Mouse (Mus musculus) testis, adult 2 months (tissue): Measurements from ENCODE around the gene Aldh3b2. TPM values are rescaled to one million over a fixed set of nuclear protein-coding genes. Genes with fewer than 3 reads are reported as not detected.
"Not testable (repeated sequence)": the region's sequence is repeated elsewhere in the genome, so short reads cannot be mapped to it uniquely, and the experiment has no call there.

ENCODE experiments used
- H3K27ac ChIP-seq: fragments of 200-500 bp; 2 replicates; pipeline ENCODE4 v1.5.1; 2012; ENCODE audit warnings: low read depth, low read length; ENCODE audit not compliant: control insufficient read depth, insufficient read depth
- H3K27me3 ChIP-seq: fragments of 200-500 bp; 2 replicates; pipeline ENCODE4 v1.6.1; 2012; ENCODE audit warnings: mild to moderate bottlenecking, low read length, moderate library complexity; ENCODE audit not compliant: control insufficient read depth, insufficient read depth
- H3K36me3 ChIP-seq: fragments of 200-500 bp; 2 replicates; pipeline ENCODE4 v1.6.1; 2012; ENCODE audit warnings: mild to moderate bottlenecking, low read length; ENCODE audit not compliant: control insufficient read depth, insufficient read depth
- H3K4me1 ChIP-seq: fragments of 200-500 bp; 2 replicates; pipeline ENCODE4 v1.6.1; 2012; ENCODE audit warnings: low read length; ENCODE audit not compliant: control insufficient read depth, insufficient read depth
- H3K4me3 ChIP-seq: fragments of 200-500 bp; 2 replicates; pipeline ENCODE4 v1.5.1; 2012; ENCODE audit warnings: low read depth, mild to moderate bottlenecking, low read length, moderate library complexity, mixed read lengths; ENCODE audit not compliant: control insufficient read depth
- CTCF ChIP-seq: fragments of 200-500 bp; IDR thresholded peaks from 2 replicates; pipeline ENCODE4 v1.5.1; 2012; ENCODE audit warnings: low read depth, mild to moderate bottlenecking, inconsistent platforms, low read length, moderate library complexity; ENCODE audit not compliant: control insufficient read depth, insufficient read depth, insufficient replicate concordance
- POLR2A ChIP-seq: fragments of 200-500 bp; IDR thresholded peaks from 2 replicates; pipeline ENCODE4 v1.6.1; 2012; ENCODE audit warnings: low read depth, mild to moderate bottlenecking, inconsistent platforms, low read length, moderate library complexity; ENCODE audit not compliant: control insufficient read depth
- polyA plus RNA-seq: library from polyadenylated mRNA; depleted of rRNA; stranded (reverse); fragments of >200 nt; gene quantifications from 2 replicates; pipeline ENCODE4 v1.2.3, GENCODE M21; 2012

Aldh3b2 gene
- polyA plus RNA-seq, 1 experiment = 48.6 TPM

GRCm38 (mm10) chr19:3947813-3948212 is 24.3 kb upstream of the Aldh3b2 start:
- peaks cover 10% of the 10 kb centered on the region for H3K4me1 ChIP-seq
- no peak overlapping the region for H3K27ac ChIP-seq
- TF ChIP-seq CTCF = no peak
- TF ChIP-seq POLR2A = no peak
- no peaks in the 10 kb centered on the region for H3K27me3 ChIP-seq
- no peaks in the 10 kb centered on the region for H3K36me3 ChIP-seq
- no peak overlapping the region for H3K4me3 ChIP-seq

GRCm38 (mm10) chr19:3948546-3948945 is 23.6 kb upstream of the Aldh3b2 start:
- no peaks in the 10 kb centered on the region for H3K36me3 ChIP-seq
- no peak overlapping the region for H3K4me3 ChIP-seq
- peaks cover 4% of the 10 kb centered on the region for H3K4me1 ChIP-seq
- TF ChIP-seq CTCF = no peak
- no peak for TF ChIP-seq POLR2A
- no peak overlapping the region for H3K27ac ChIP-seq
- H3K27me3 ChIP-seq = no peaks in the 10 kb centered on the region

GRCm38 (mm10) chr19:3950331-3950730 is 21.8 kb upstream of the Aldh3b2 start:
- H3K27ac ChIP-seq = no peak overlapping the region
- peaks cover 4% of the 10 kb centered on the region for H3K4me1 ChIP-seq
- no peaks in the 10 kb centered on the region for H3K27me3 ChIP-seq
- TF ChIP-seq POLR2A = no peak
- TF ChIP-seq CTCF = no peak
- no peaks in the 10 kb centered on the region for H3K36me3 ChIP-seq
- H3K4me3 ChIP-seq = no peak overlapping the region

- no peak overlapping the region for H3K4me3 ChIP-seq
- H3K27me3 ChIP-seq = no peaks in the 10 kb centered on the region
- H3K27ac ChIP-seq = no peak overlapping the region
- no peak for TF ChIP-seq POLR2A
- H3K4me1 ChIP-seq = peaks cover 4% of the 10 kb centered on the region
- H3K36me3 ChIP-seq = no peaks in the 10 kb centered on the region
These were observed 20.7 kb upstream of the Aldh3b2 start for GRCm38 (mm10) chr19:3951461-3951860.

GRCm38 (mm10) chr19:3952099-3952498 is 20.0 kb upstream of the Aldh3b2 start:
- no peak overlapping the region for H3K4me3 ChIP-seq
- peaks cover 4% of the 10 kb centered on the region for H3K4me1 ChIP-seq
- TF ChIP-seq CTCF (no peak), POLR2A (no peak)
- no peaks in the 10 kb centered on the region for H3K27me3 ChIP-seq
- no peak overlapping the region for H3K27ac ChIP-seq
- H3K36me3 ChIP-seq = no peaks in the 10 kb centered on the region

- TF ChIP-seq CTCF (no peak), POLR2A (no peak)
These were observed 17.1 kb upstream of the Aldh3b2 start for GRCm38 (mm10) chr19:3955033-3955432.

GRCm38 (mm10) chr19:3955804-3956203 is 16.3 kb upstream of the Aldh3b2 start:
- H3K4me3 ChIP-seq = no peak overlapping the region
- H3K36me3 ChIP-seq = no peaks in the 10 kb centered on the region
- no peak overlapping the region for H3K27ac ChIP-seq
- TF ChIP-seq POLR2A (no peak), CTCF (no peak)
- H3K4me1 ChIP-seq = no peaks in the 10 kb centered on the region
- no peaks in the 10 kb centered on the region for H3K27me3 ChIP-seq

More at GRCm38 (mm10) chr19:3955033-3955432, 17.1 kb upstream of the Aldh3b2 start:
- H3K4me3 ChIP-seq = no peak overlapping the region
- no peak overlapping the region for H3K27ac ChIP-seq
- no peaks in the 10 kb centered on the region for H3K36me3 ChIP-seq
- H3K27me3 ChIP-seq = no peaks in the 10 kb centered on the region
- H3K4me1 ChIP-seq = no peaks in the 10 kb centered on the region

GRCm38 (mm10) chr19:3957296-3958036 is 14.7 kb upstream of the Aldh3b2 start:
- not testable (repeated sequence) for H3K36me3 ChIP-seq, H3K27me3 ChIP-seq, H3K27ac ChIP-seq, H3K4me3 ChIP-seq, H3K4me1 ChIP-seq
